Mouse (Mus musculus) MEL (cell line): ENCODE measurements around the gene Pbx4. TPM values are rescaled to one million over a fixed set of nuclear protein-coding genes. Genes with fewer than 3 reads are reported as not detected.

Experiments
- DNase-seq: peaks from one replicate; pipeline ENCODE4 v3.0.0; 2011; ENCODE audit warnings: low read depth, low spot score
- H3K27ac ChIP-seq: 2 replicates; pipeline ENCODE4 v1.5.1; 2012; ENCODE audit warnings: low read depth, mild to moderate bottlenecking, control low read depth, low read length, moderate library complexity; ENCODE audit not compliant: control insufficient read depth
- H3K27me3 ChIP-seq, 2 experiments: fragments of 150-350 bp in 1 of 2; sonication (generic) in 1 of 2; 2 replicates each; pipeline ENCODE4 v1.6.1; 2012; ENCODE audit warnings: low read length in 2 of 2, mild to moderate bottlenecking in 2 of 2, improper control_type of control experiment in 1 of 2, moderate library complexity in 1 of 2; ENCODE audit not compliant: insufficient read depth in 2 of 2, control insufficient read depth in 1 of 2
- H3K36me3 ChIP-seq, 2 experiments: 2 replicates each; pipeline ENCODE4 v1.6.1; 2012 to 2014; ENCODE audit warnings: low read length in 2 of 2, improper control_type of control experiment in 1 of 2, inconsistent platforms in 1 of 2, mild to moderate bottlenecking in 1 of 2; ENCODE audit not compliant: insufficient read depth in 2 of 2, control insufficient read depth in 1 of 2
- H3K4me1 ChIP-seq, 2 experiments: fragments of 150-350 bp in 1 of 2; sonication (generic) in 1 of 2; 2 replicates each; pipeline ENCODE4 v1.6.1; 2012; ENCODE audit warnings: low read length in 2 of 2, improper control_type of control experiment in 1 of 2, mild to moderate bottlenecking in 1 of 2; ENCODE audit not compliant: insufficient read depth in 2 of 2, control insufficient read depth in 1 of 2
- H3K4me3 ChIP-seq, 2 experiments: fragments of 150-350 bp in 1 of 2; sonication (generic) in 1 of 2; 2 replicates each; pipeline ENCODE4 v1.5.1; 2012; ENCODE audit warnings: low read depth in 2 of 2, low read length in 2 of 2, mild to moderate bottlenecking in 2 of 2, moderate library complexity in 2 of 2, control low read depth in 1 of 2, improper control_type of control experiment in 1 of 2; ENCODE audit not compliant: control insufficient read depth in 1 of 2, insufficient read depth in 1 of 2
- H3K79me2 ChIP-seq: 2 replicates; pipeline ENCODE4 v1.6.1; 2012; ENCODE audit warnings: mild to moderate bottlenecking, low read length, moderate library complexity; ENCODE audit not compliant: control insufficient read depth, poor library complexity, insufficient read depth
- H3K9ac ChIP-seq: 2 replicates; pipeline ENCODE4 v1.6.1; 2012; ENCODE audit warnings: low read depth, mild to moderate bottlenecking, control low read depth, low read length, moderate library complexity; ENCODE audit not compliant: control insufficient read depth, poor library complexity, severe bottlenecking
- H3K9me3 ChIP-seq: fragments of 150-350 bp; sonication (generic); replicated peaks from 2 replicates; pipeline ENCODE4 v1.6.1; 2012; ENCODE audit warnings: mild to moderate bottlenecking, low read length, improper control_type of control experiment, moderate library complexity; ENCODE audit not compliant: insufficient read depth
- CTCF ChIP-seq, 3 experiments: IDR thresholded peaks in 2 of 3; conservative IDR thresholded peaks in 1 of 3; 2 replicates each; pipeline ENCODE4 v1.5.1; 2011 to 2012; ENCODE audit warnings: low read length in 3 of 3, low read depth in 2 of 3, mild to moderate bottlenecking in 2 of 3, improper control_type of control experiment in 1 of 3, inconsistent platforms in 1 of 3, mixed read lengths in 1 of 3, moderate library complexity in 1 of 3; ENCODE audit not compliant: control insufficient read depth in 1 of 3, insufficient read depth in 1 of 3, poor library complexity in 1 of 3, severe bottlenecking in 1 of 3
- ETS1 ChIP-seq: IDR thresholded peaks from 2 replicates; pipeline ENCODE4 v1.6.1; 2012; ENCODE audit warnings: low read depth, mild to moderate bottlenecking, inconsistent platforms, low read length, improper control_type of control experiment, moderate library complexity
- HCFC1 ChIP-seq: IDR thresholded peaks from 2 replicates; pipeline ENCODE4 v1.6.1; 2012; ENCODE audit warnings: low read depth, mild to moderate bottlenecking, inconsistent platforms, low read length, improper control_type of control experiment, moderate library complexity
- JUND ChIP-seq: IDR thresholded peaks from 2 replicates; pipeline ENCODE4 v1.6.1; 2011; ENCODE audit warnings: low read depth, mild to moderate bottlenecking, improper control_type of control experiment, low read length
- MAZ ChIP-seq: IDR thresholded peaks from 2 replicates; pipeline ENCODE4 v1.6.1; 2012; ENCODE audit warnings: low read depth, mild to moderate bottlenecking, inconsistent platforms, low read length, improper control_type of control experiment
- MYB ChIP-seq: IDR thresholded peaks from 2 replicates; pipeline ENCODE4 v1.6.1; 2011; ENCODE audit warnings: mild to moderate bottlenecking, low read depth, low read length, improper control_type of control experiment
- NELFE ChIP-seq: IDR thresholded peaks from 2 replicates; pipeline ENCODE4 v1.6.1; 2011; ENCODE audit warnings: low read depth, low read length, improper control_type of control experiment
- POLR2AphosphoS5 ChIP-seq: IDR thresholded peaks from 2 replicates; pipeline ENCODE4 v1.6.1; 2012; ENCODE audit warnings: low read depth, borderline replicate concordance, mild to moderate bottlenecking, inconsistent platforms, low read length, moderate library complexity, mixed read lengths
- RAD21 ChIP-seq: IDR thresholded peaks from 2 replicates; pipeline ENCODE4 v1.6.1; 2011; ENCODE audit warnings: mild to moderate bottlenecking, low read depth, low read length, improper control_type of control experiment
- SMC3 ChIP-seq: IDR thresholded peaks from 2 replicates; pipeline ENCODE4 v1.6.1; 2011; ENCODE audit warnings: low read depth, low read length, improper control_type of control experiment
- TCF12 ChIP-seq: IDR thresholded peaks from 2 replicates; pipeline ENCODE4 v1.6.1; 2014; ENCODE audit warnings: low read depth, mild to moderate bottlenecking, inconsistent platforms, low read length, improper control_type of control experiment, moderate library complexity
- UBTF ChIP-seq: IDR thresholded peaks from 2 replicates; pipeline ENCODE4 v1.6.1; 2012; ENCODE audit warnings: low read depth, mild to moderate bottlenecking, inconsistent platforms, low read length, improper control_type of control experiment, moderate library complexity, borderline replicate concordance; ENCODE audit not compliant: insufficient read depth
- ZMIZ1 ChIP-seq: IDR thresholded peaks from 2 replicates; pipeline ENCODE4 v1.6.1; 2012; ENCODE audit warnings: low read depth, mild to moderate bottlenecking, inconsistent platforms, low read length, improper control_type of control experiment, moderate library complexity
- polyA plus RNA-seq, 2 experiments: library from polyadenylated mRNA; stranded (reverse) in 1 of 2; unstranded in 1 of 2; fragments of >175 nt in 1 of 2; fragments of >200 nt in 1 of 2; gene quantifications; 2 replicates each; pipeline versions ENCODE4 v1.2.1 to v1.2.4; 2012; ENCODE audit warnings: low replicate concordance in 2 of 2, low read depth in 1 of 2; ENCODE audit not compliant: insufficient read length in 2 of 2, insufficient read depth in 1 of 2, missing spikeins in 1 of 2
- total RNA-seq: library from RNA; depleted of rRNA; stranded (reverse); fragments of 300-350 nt; gene quantifications from 2 replicates; pipeline ENCODE4 v1.2.3, GENCODE M21; 2012

Gene Pbx4
- total and polyA plus RNA-seq, 3 experiments: 9.3 to 15.6 TPM; not detected in 1

- Histone ChIP-seq H3K9me3 (no peaks in the 10 kb centered on the region), H3K79me2 (no peaks in the 10 kb centered on the region), H3K27ac (no peak overlapping the region), H3K36me3 (peaks cover 0 to 6% of the 10 kb centered on the region in 2 experiments; a peak in 2 of 4 replicates), H3K4me1 (peaks cover 0 to 9% of the 10 kb centered on the region in 2 experiments; a peak in 2 of 4 replicates), H3K4me3 (no peak overlapping the region), H3K27me3 (no peaks in the 10 kb centered on the region), H3K9ac (no peak overlapping the region)
- TF ChIP-seq CTCF (IDR thresholded peaks at IDR 0.05 in 2 of 3, conservative IDR thresholded peaks at IDR 0.05 in 1 of 3; ENCODE audit: control insufficient read depth in 1 of 3, insufficient read depth in 1 of 3, low read depth in 2 of 3, low read length in 3 of 3, poor library complexity in 1 of 3, severe bottlenecking in 1 of 3) (peak; percentile 44 to 47 (median 46)), SMC3 (peak; percentile 30), ETS1 (no peak), POLR2AphosphoS5 (no peak)
- peak; percentile 57 for DNase-seq
These were observed 17.6 kb downstream of the Pbx4 start for GRCm38 (mm10) chr8:69849899-69850298.

GRCm38 (mm10) chr8:69850926-69851506, 18.7 kb downstream of the Pbx4 start:
- H3K9ac ChIP-seq: peak overlapping the region; percentile 4; the same call in 1 of the 2 replicates
- H3K27ac ChIP-seq: peak overlapping the region; percentile 46
- peak; percentile 52 for DNase-seq

GRCm38 (mm10) chr8:69853869-69854268, 21.6 kb downstream of the Pbx4 start:
- Histone ChIP-seq H3K36me3 (peaks cover 0 to 6% of the 10 kb centered on the region in 2 experiments; a peak in 2 of 4 replicates), H3K4me1 (peaks cover 0 to 9% of the 10 kb centered on the region in 2 experiments; a peak in 2 of 4 replicates), H3K4me3 (no peak overlapping the region), H3K27me3 (no peaks in the 10 kb centered on the region), H3K9ac (no peak overlapping the region), H3K9me3 (no peaks in the 10 kb centered on the region), H3K27ac (no peak overlapping the region), H3K79me2 (no peaks in the 10 kb centered on the region)
- TF ChIP-seq RAD21 (peak; percentile 31), CTCF (IDR thresholded peaks at IDR 0.05 in 2 of 3, conservative IDR thresholded peaks at IDR 0.05 in 1 of 3; ENCODE audit: control insufficient read depth in 1 of 3, insufficient read depth in 1 of 3, low read depth in 2 of 3, low read length in 3 of 3, poor library complexity in 1 of 3, severe bottlenecking in 1 of 3) (peak; percentile 23 to 43 (median 42); a peak in 4 of 6 replicates), SMC3 (peak; percentile 26), JUND (no peak), MYB (no peak)
- no peak for DNase-seq

More at GRCm38 (mm10) chr8:69850926-69851506, 18.7 kb downstream of the Pbx4 start:
- Histone ChIP-seq H3K79me2 (no peaks in the 10 kb centered on the region), H3K36me3 (peaks cover 0 to 6% of the 10 kb centered on the region in 2 experiments; a peak in 2 of 4 replicates), H3K27me3 (no peaks in the 10 kb centered on the region), H3K4me1 (peaks cover 0 to 9% of the 10 kb centered on the region in 2 experiments; a peak in 2 of 4 replicates), H3K9me3 (no peaks in the 10 kb centered on the region), H3K4me3 (no peak overlapping the region)
- no peak for TF ChIP-seq MAZ
- TF ChIP-seq HCFC1: no peak
- TF ChIP-seq NELFE: no peak
- TF ChIP-seq ZMIZ1: no peak
- no peak for TF ChIP-seq UBTF
- no peak for TF ChIP-seq TCF12
